Mouse (Mus musculus) CH12.LX (cell line): ENCODE measurements around the gene Cachd1. TPM values are rescaled to one million over a fixed set of nuclear protein-coding genes. Genes with fewer than 3 reads are reported as not detected.

Experiments
- DNase-seq: peaks from one replicate; pipeline ENCODE4 v3.0.0-alpha.2; 2013; ENCODE audit errors: extremely low read depth
- H3K27ac ChIP-seq: 2 replicates; pipeline ENCODE4 v1.5.1; 2012; ENCODE audit warnings: low read depth, mild to moderate bottlenecking, control low read depth, moderate library complexity; ENCODE audit not compliant: insufficient read depth
- H3K27me3 ChIP-seq: replicated peaks from 2 replicates; pipeline ENCODE3; 2012; ENCODE audit warnings: inconsistent platforms
- H3K36me3 ChIP-seq, 2 experiments: replicated peaks in 1 of 2; 2 replicates each; pipeline versions ENCODE3 to v1.6.1; 2012; ENCODE audit warnings: inconsistent platforms in 1 of 2, low read length in 1 of 2, mild to moderate bottlenecking in 1 of 2, mixed read lengths in 1 of 2, moderate library complexity in 1 of 2; ENCODE audit not compliant: control insufficient read depth in 1 of 2, insufficient read depth in 1 of 2
- H3K4me1 ChIP-seq, 2 experiments: 2 replicates each; pipeline ENCODE4 v1.6.1; 2012; ENCODE audit warnings: inconsistent platforms in 1 of 2, moderate library complexity in 1 of 2; ENCODE audit not compliant: insufficient read depth in 2 of 2, control insufficient read depth in 1 of 2
- H3K4me2 ChIP-seq: 2 replicates; pipeline ENCODE4 v1.6.1; 2012; ENCODE audit warnings: low read depth, mild to moderate bottlenecking, control low read depth; ENCODE audit not compliant: poor library complexity, insufficient read depth, severe bottlenecking
- H3K4me3 ChIP-seq, 3 experiments: fragments of 150-350 bp in 1 of 3; sonication (generic) in 1 of 3; replicated peaks in 1 of 3; 2 replicates each; pipeline versions ENCODE3 to v1.5.1; 2011 to 2012; ENCODE audit warnings: low read depth in 2 of 3, low read length in 2 of 3, mild to moderate bottlenecking in 2 of 3, moderate library complexity in 2 of 3, control low read depth in 1 of 3, improper control_type of control experiment in 1 of 3, inconsistent platforms in 1 of 3, mixed read lengths in 1 of 3; ENCODE audit not compliant: poor library complexity in 1 of 3
- H3K79me2 ChIP-seq: replicated peaks from 2 replicates; pipeline ENCODE4 v1.6.1; 2012; ENCODE audit warnings: mild to moderate bottlenecking, moderate library complexity; ENCODE audit not compliant: control insufficient read depth, poor library complexity, insufficient read depth, severe bottlenecking; ENCODE audit errors: extremely low read depth
- H3K9ac ChIP-seq: 2 replicates; pipeline ENCODE4 v1.6.1; 2012; ENCODE audit warnings: low read depth, mild to moderate bottlenecking, control low read depth, moderate library complexity; ENCODE audit not compliant: insufficient read depth
- H3K9me3 ChIP-seq: replicated peaks from 2 replicates; pipeline ENCODE3; 2012; ENCODE audit warnings: low read length, inconsistent platforms, mixed read lengths
- CHD2 ChIP-seq: IDR thresholded peaks from 2 replicates; pipeline ENCODE4 v1.6.1; 2011; ENCODE audit warnings: low read length, improper control_type of control experiment
- CTCF ChIP-seq, 2 experiments: IDR thresholded peaks in 1 of 2; conservative IDR thresholded peaks in 1 of 2; 2 replicates each; pipeline ENCODE4 v1.5.1; 2011 to 2012; ENCODE audit warnings: low read depth in 2 of 2, low read length in 2 of 2, improper control_type of control experiment in 1 of 2, inconsistent platforms in 1 of 2, mild to moderate bottlenecking in 1 of 2, moderate library complexity in 1 of 2
- EP300 ChIP-seq: IDR thresholded peaks from 2 replicates; pipeline ENCODE4 v1.6.1; 2011; ENCODE audit warnings: low read length, improper control_type of control experiment
- HCFC1 ChIP-seq: IDR thresholded peaks from 2 replicates; pipeline ENCODE4 v1.6.1; 2012; ENCODE audit warnings: low read depth, mild to moderate bottlenecking, inconsistent platforms, low read length, improper control_type of control experiment
- JUN ChIP-seq: IDR thresholded peaks from 2 replicates; pipeline ENCODE4 v1.6.1; 2011; ENCODE audit warnings: low read depth, mild to moderate bottlenecking, low read length, improper control_type of control experiment, moderate library complexity; ENCODE audit not compliant: insufficient read depth
- JUND ChIP-seq: conservative IDR thresholded peaks from 2 replicates; pipeline ENCODE4 v1.6.1; 2011; ENCODE audit warnings: low read depth, low read length, improper control_type of control experiment
- KAT2A ChIP-seq: IDR thresholded peaks from 2 replicates; pipeline ENCODE4 v1.6.1; 2012; ENCODE audit warnings: low read length, improper control_type of control experiment, inconsistent platforms; ENCODE audit not compliant: insufficient replicate concordance
- MAFK ChIP-seq: IDR thresholded peaks from 2 replicates; pipeline ENCODE4 v1.6.1; 2011; ENCODE audit warnings: low read length, improper control_type of control experiment; ENCODE audit not compliant: insufficient replicate concordance
- MAZ ChIP-seq: IDR thresholded peaks from 2 replicates; pipeline ENCODE4 v1.6.1; 2012; ENCODE audit warnings: low read depth, mild to moderate bottlenecking, inconsistent platforms, low read length, improper control_type of control experiment, moderate library complexity
- MXI1 ChIP-seq: IDR thresholded peaks from 2 replicates; pipeline ENCODE4 v1.6.1; 2011; ENCODE audit warnings: mild to moderate bottlenecking, low read depth, low read length, improper control_type of control experiment
- RAD21 ChIP-seq: IDR thresholded peaks from 2 replicates; pipeline ENCODE4 v1.6.1; 2011; ENCODE audit warnings: low read depth, mild to moderate bottlenecking, low read length, improper control_type of control experiment, moderate library complexity
- RCOR1 ChIP-seq: conservative IDR thresholded peaks from 2 replicates; pipeline ENCODE4 v1.6.1; 2012; ENCODE audit warnings: low read depth, mild to moderate bottlenecking, inconsistent platforms, low read length, improper control_type of control experiment
- SIN3A ChIP-seq: IDR thresholded peaks from 2 replicates; pipeline ENCODE4 v1.6.1; 2012; ENCODE audit warnings: low read length, improper control_type of control experiment, inconsistent platforms
- SMC3 ChIP-seq: IDR thresholded peaks from 2 replicates; pipeline ENCODE4 v1.6.1; 2011; ENCODE audit warnings: low read depth, low read length, improper control_type of control experiment
- TBP ChIP-seq: conservative IDR thresholded peaks from 2 replicates; pipeline ENCODE4 v1.6.1; 2011; ENCODE audit warnings: low read depth, low read length, improper control_type of control experiment
- USF1 ChIP-seq: IDR thresholded peaks from 2 replicates; pipeline ENCODE4 v1.6.1; 2014; ENCODE audit warnings: low read depth, mild to moderate bottlenecking, inconsistent platforms, low read length, improper control_type of control experiment
- USF2 ChIP-seq: conservative IDR thresholded peaks from 2 replicates; pipeline ENCODE4 v1.6.1; 2011; ENCODE audit warnings: low read depth, low read length, improper control_type of control experiment
- ZMIZ1 ChIP-seq: IDR thresholded peaks from 2 replicates; pipeline ENCODE4 v1.6.1; 2012; ENCODE audit warnings: low read depth, mild to moderate bottlenecking, inconsistent platforms, low read length, improper control_type of control experiment
- ZNF384 ChIP-seq: IDR thresholded peaks from 2 replicates; pipeline ENCODE4 v1.6.1; 2012; ENCODE audit warnings: low read depth, low read length, improper control_type of control experiment, inconsistent platforms
- dilution Hi-C: fragments of 300-500 bp; cut with MboI; formaldehyde crosslinking; loops from 2 replicates; pipeline ENCODE4 v1.14.3; 2020; ENCODE audit warnings: low sequenced_read_pairs; ENCODE audit not compliant: extremely low pct_unique_long_range_greater_than_20kb, extremely low pct_ligation_motif_present
- in situ Hi-C: fragments of 300-500 bp; cut with MboI; formaldehyde crosslinking; loops from 3 replicates; pipeline ENCODE4 v1.14.3; 2019; ENCODE audit warnings: low sequenced_read_pairs, low pct_ligation_motif_present, low pct_unique_long_range_greater_than_20kb, mixed read lengths
- polyA plus RNA-seq: library from polyadenylated mRNA; unstranded; fragments of >175 nt; gene quantifications from 2 replicates; pipeline ENCODE4 v1.2.1, GENCODE M21; 2012; ENCODE audit warnings: low read depth; ENCODE audit not compliant: insufficient read length
- total RNA-seq, 2 experiments: library from RNA; depleted of rRNA; stranded (reverse); fragments of 300-350 nt in 1 of 2; fragments of >200 nt in 1 of 2; gene quantifications; 2 replicates each; pipeline ENCODE4 v1.2.3; 2012 to 2014

Gene Cachd1
- total and polyA plus RNA-seq, 3 experiments, result 0.13 to 0.24 (median 0.20) TPM

- Histone ChIP-seq H3K9me3 (no peaks in the 10 kb centered on the region), H3K9ac (no peak overlapping the region), H3K4me3 (no peak overlapping the region), H3K4me1 (no peaks in the 10 kb centered on the region), H3K27ac (no peak overlapping the region), H3K79me2 (no peaks in the 10 kb centered on the region), H3K27me3 (peaks cover 2% of the 10 kb centered on the region), H3K36me3 (no peaks in the 10 kb centered on the region), H3K4me2 (no peak overlapping the region)
- in situ Hi-C loops (loop anchor here (10.0 kb wide), 1 partner anchor 154 kb away; no protein-coding TSS in a partner anchor), dilution Hi-C loops (no loop called here)
- DNase-seq, result no peak
- TF ChIP-seq TBP (no peak), ZNF384 (no peak), JUND (no peak), SMC3 (no peak), EP300 (no peak), USF2 (no peak), MAFK (no peak), JUN (no peak), KAT2A (no peak), RCOR1 (no peak), HCFC1 (no peak), CTCF (conservative IDR thresholded peaks at IDR 0.05 in 1 of 2, IDR thresholded peaks at IDR 0.05 in 1 of 2; ENCODE audit: low read depth in 2 of 2, low read length in 2 of 2) (no peak), CHD2 (no peak)
These were observed 214.5 kb downstream of the Cachd1 start for GRCm38 (mm10) chr4:100990996-100991395.

- in situ Hi-C loops (loop anchor here (10.0 kb wide), 1 partner anchor 153 kb away; no protein-coding TSS in a partner anchor), dilution Hi-C loops (no loop called here)
- Histone ChIP-seq H3K79me2 (no peaks in the 10 kb centered on the region), H3K9ac (no peak overlapping the region), H3K27ac (no peak overlapping the region), H3K27me3 (no peaks in the 10 kb centered on the region), H3K4me1 (no peaks in the 10 kb centered on the region), H3K4me3 (no peak overlapping the region), H3K36me3 (no peaks in the 10 kb centered on the region), H3K9me3 (no peaks in the 10 kb centered on the region), H3K4me2 (no peak overlapping the region)
- no peak for TF ChIP-seq HCFC1
- TF ChIP-seq TBP, result no peak
- no peak for TF ChIP-seq ZMIZ1
- TF ChIP-seq KAT2A, result no peak
- no peak for TF ChIP-seq USF1
- TF ChIP-seq EP300, result no peak
- no peak for TF ChIP-seq CHD2
- no peak for TF ChIP-seq SIN3A
- TF ChIP-seq USF2, result no peak
- TF ChIP-seq MXI1, result no peak
- TF ChIP-seq RAD21, result no peak
- TF ChIP-seq MAZ, result no peak
- no peak for TF ChIP-seq JUND
- DNase-seq, result no peak
These were observed 215.6 kb downstream of the Cachd1 start for GRCm38 (mm10) chr4:100992086-100992485.
